Mouse (Mus musculus) Muller cell, postnatal 12 days (primary cell): ENCODE measurements around the gene Samd4.
"Not testable (repeated sequence)": the region's sequence is repeated elsewhere in the genome, so short reads cannot be mapped to it uniquely, and the experiment has no call there.

Experiments
- DNase-seq: peaks from one replicate; pipeline ENCODE4 v3.0.0-alpha.2; 2015; ENCODE audit errors: inconsistent ontology term

Gene Samd4

GRCm38 (mm10) chr14:47105755-47106154, 223.1 kb downstream of the Samd4 start:
- no peak for DNase-seq

GRCm38 (mm10) chr14:47107461-47107860, 224.8 kb downstream of the Samd4 start:
- no peak for DNase-seq

- DNase-seq, result not testable (repeated sequence)
Observed at GRCm38 (mm10) chr14:47110391-47110790, 227.7 kb downstream of the Samd4 start.

DNA sequence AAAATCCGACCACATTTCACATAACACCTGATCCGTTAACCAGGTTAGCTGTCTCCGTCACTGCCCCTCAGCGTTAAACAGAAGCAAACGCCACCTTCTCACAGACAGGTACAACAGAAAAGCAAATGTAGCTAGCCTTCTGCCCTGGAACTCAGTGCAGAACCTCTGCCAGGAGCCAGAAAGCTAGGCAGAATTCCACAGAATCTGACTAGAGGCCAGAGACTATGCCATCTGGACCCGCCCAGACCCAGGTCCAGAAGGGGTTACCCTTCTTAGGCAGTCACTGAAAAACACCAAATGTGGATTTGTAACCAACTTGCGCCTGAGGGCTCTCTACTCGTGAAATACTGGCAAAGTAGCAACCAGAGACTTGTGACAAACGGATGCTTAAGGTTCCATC, 228.7 kb downstream of the Samd4 start:
- no peak for DNase-seq

- DNase-seq, result no peak
Observed at GRCm38 (mm10) chr14:47115154-47115553, 232.5 kb downstream of the Samd4 start.

DNA sequence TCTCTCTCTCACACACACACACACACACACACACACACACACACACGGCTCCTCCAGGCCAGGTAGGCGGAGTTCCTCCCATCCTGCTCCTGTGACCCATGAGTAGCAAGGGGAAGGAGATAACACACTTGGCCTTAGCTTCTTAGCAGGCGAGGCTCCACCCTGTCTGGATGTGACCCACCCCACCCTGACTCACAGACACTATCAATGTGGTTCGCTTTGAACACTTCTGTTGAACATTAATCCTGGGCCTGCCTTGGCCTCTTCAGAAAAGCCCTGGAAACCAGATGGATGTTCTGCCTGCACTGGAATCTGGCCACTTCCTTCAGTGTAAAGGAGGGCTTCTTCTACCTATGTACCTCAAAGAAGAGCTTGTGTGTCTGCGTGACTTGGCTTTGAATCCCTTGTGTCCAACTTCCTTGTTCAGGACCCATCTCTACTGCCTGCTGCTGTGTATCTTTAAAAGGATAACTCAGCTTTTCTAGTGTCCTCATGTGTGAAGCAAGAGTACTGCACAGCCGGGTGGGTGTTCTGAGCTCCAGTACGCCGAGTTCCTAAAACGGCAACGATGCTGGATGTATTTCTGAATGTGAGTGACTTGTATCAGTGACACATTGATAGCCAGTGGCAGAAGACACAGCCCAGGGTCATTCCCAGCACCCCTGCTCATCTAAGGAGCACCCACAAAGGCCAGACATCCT, 233.6 kb downstream of the Samd4 start:
- no peak for DNase-seq

- no peak for DNase-seq
Observed at GRCm38 (mm10) chr14:47117522-47117921, 234.9 kb downstream of the Samd4 start.

DNA sequence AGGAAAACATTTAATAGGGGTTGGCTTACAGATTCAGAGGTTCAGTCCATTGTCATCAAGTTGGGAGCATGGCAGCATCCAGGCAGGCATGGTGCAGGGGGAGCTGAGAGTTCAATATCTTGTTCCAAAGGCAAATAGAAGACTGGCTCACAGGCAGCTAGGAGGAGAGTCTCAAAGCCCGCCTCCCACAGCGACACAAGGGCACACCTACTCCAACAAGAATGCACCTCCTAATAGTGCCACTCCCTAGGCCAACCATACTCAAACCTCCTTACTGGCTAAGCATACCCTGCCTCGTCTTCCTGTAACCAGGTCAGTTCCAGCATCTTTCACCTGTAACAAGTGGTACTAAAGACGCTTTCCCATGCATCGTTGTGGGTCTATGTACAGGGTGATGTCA, 245.3 kb downstream of the Samd4 start:
- no peak for DNase-seq

DNA sequence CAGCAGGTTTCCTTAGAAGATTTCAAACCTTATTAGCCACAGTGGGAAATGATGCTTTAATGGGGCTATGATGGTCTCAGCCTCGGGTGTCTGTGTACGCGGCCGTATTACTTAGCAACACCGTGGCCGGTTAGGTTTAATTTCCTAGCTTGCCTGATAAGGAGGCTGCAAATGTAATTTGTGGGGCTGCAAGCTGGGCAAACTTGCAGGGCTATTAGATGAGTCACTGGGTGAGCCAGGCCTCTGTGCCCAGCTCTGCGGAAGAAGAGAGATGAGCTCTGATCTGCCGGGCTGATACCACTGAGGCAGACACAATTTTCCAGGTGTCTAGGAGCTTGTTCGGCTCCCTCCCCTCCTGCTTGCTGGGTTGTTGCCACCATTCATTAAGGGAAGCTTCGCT, 251.3 kb downstream of the Samd4 start:
- DNase-seq, result peak; percentile 41

DNA sequence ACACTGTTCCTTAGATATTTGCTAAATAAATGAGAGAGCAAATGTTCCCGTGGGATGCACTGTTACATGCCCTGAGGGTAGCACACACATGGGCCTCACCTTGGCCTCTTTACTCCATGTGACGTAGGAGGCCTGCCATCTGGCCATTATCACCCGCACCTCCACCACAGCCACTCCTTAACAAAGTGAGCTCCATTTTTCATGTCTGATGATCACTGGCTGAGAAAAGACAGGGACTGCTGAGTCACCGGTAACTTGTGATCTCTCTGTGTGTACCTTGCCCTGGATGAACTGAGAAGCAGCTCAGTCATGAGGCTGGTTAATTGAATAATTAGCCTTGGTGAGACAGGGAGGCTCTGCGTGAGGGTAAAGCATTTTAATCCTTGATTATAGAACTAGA, 254.0 kb downstream of the Samd4 start:
- DNase-seq, result no peak

GRCm38 (mm10) chr14:47138853-47139252, 256.2 kb downstream of the Samd4 start:
- no peak for DNase-seq

DNA sequence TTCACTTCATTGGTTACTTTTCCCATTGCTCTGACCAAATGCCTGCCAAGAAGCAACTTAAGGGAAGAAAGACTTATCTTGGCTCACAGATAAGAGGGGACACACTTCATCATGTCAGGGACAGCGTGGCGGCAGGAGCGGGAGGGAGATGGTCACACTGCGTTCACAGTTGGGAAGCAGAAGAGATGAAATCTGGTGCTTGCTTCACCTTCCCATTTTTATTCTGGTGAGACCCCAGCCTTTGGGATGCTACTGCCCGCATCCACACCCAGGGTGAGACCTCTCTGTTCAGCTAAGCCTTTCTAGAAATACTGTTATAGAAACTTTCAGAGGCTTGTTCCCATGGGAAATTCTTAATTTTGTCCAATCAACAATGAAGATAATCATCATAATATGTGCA, 261.7 kb downstream of the Samd4 start:
- DNase-seq, result no peak

- no peak for DNase-seq
Observed at GRCm38 (mm10) chr14:47151306-47151705, 268.7 kb downstream of the Samd4 start.

GRCm38 (mm10) chr14:47154303-47154702, 271.6 kb downstream of the Samd4 start:
- no peak for DNase-seq
